Mouse (Mus musculus): ENCODE data around the gene Cflar. TPM values are rescaled to one million over a fixed set of nuclear protein-coding genes. Genes with fewer than 3 reads are reported as not detected.
"Not testable (repeated sequence)": the region's sequence is repeated elsewhere in the genome, so short reads cannot be mapped to it uniquely, and the experiment has no call there.

Cflar gene
- polyA plus RNA-seq, 1 experiment from 2014 or later = 30.7 TPM

GRCm38 (mm10) chr1:58746880-58747279, 35.6 kb downstream of the Cflar start:
- Histone ChIP-seq H3K36me3 (replicated peaks) (peaks cover 74% of the 10 kb centered on the region), H3K27me3 (ENCODE audit: poor library complexity, severe bottlenecking) (no peaks in the 10 kb centered on the region), H3K9me3 (no peaks in the 10 kb centered on the region), H3K4me1 (no peaks in the 10 kb centered on the region), H3K4me3 (no peak overlapping the region), H3K27ac (no peak overlapping the region)
- no peak for DNase-seq (ENCODE audit: extremely low spot score, low spot score)
- WGBS = 69% methylated on average over 9 of the region's 9 CpGs

DNA sequence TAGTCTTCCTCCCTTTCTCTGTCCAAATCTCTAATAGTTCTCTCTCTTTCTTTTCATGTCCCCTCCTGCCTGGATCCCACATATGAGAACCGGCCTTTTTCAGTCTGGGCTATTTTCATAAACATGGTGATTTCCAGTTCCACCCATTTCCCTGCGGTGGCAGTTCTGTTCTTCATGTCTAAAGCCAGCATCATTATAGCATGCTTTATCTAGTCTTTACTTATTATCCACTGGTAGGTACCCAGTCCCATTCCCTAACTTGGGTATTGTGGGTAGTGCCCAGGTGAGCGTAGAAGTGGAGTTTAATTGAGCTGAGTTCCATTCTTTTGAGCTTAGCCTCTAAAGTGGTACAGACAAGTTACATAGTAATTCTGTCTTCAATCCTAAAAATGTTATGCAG, 48.1 kb downstream of the Cflar start:
- DNase-seq (ENCODE audit: extremely low spot score, low spot score) = no peak
- 91% methylated on average over 3 of the region's 3 CpGs for WGBS
- H3K9me3 ChIP-seq = no peaks in the 10 kb centered on the region
- no peak overlapping the region for H3K27ac ChIP-seq
- no peak overlapping the region for H3K4me3 ChIP-seq
- peaks cover 24% of the 10 kb centered on the region for H3K36me3 ChIP-seq (replicated peaks)
- no peaks in the 10 kb centered on the region; the same call in 1 of the 2 replicates for H3K4me1 ChIP-seq
- no peaks in the 10 kb centered on the region for H3K27me3 ChIP-seq (ENCODE audit: poor library complexity, severe bottlenecking)

DNA sequence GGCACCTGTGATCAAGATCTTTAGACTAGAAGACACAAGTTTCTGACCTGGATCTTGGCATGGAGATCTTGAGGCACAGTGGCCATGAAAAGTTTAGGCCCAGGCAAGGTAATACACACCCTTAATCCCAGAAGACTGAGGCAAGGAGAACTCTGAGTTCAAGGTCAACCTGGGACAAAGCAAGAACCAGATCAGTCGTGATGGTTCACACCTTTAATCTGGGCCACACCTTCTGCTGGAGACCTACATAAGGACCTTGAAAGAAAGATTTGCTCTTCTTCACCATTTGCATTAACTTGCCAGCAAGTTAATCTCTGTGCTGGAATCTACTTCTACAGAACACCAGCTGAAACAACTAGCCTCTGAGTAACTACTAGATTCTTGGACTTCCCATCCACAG, 49.3 kb downstream of the Cflar start:
- H3K36me3 ChIP-seq (replicated peaks) = peaks cover 14% of the 10 kb centered on the region
- no peaks in the 10 kb centered on the region for H3K27me3 ChIP-seq (ENCODE audit: poor library complexity, severe bottlenecking)
- H3K9me3 ChIP-seq = no peaks in the 10 kb centered on the region
- DNase-seq (ENCODE audit: extremely low spot score, low spot score) = no peak
- 75% methylated on average over 1 of the region's 1 CpGs for WGBS
- no peaks in the 10 kb centered on the region; the same call in 1 of the 2 replicates for H3K4me1 ChIP-seq
- no peak overlapping the region for H3K27ac ChIP-seq
- H3K4me3 ChIP-seq = no peak overlapping the region

GRCm38 (mm10) chr1:58761391-58762275, 50.3 kb downstream of the Cflar start:
- WGBS = 61% methylated on average over 5 of the region's 5 CpGs
- H3K27ac ChIP-seq = not testable (repeated sequence)

GRCm38 (mm10) chr1:58762576-58762975, 51.3 kb downstream of the Cflar start:
- DNase-seq (ENCODE audit: extremely low spot score, low spot score) = no peak
- Histone ChIP-seq H3K4me3 (no peak overlapping the region), H3K9me3 (no peaks in the 10 kb centered on the region), H3K27ac (no peak overlapping the region), H3K27me3 (ENCODE audit: poor library complexity, severe bottlenecking) (no peaks in the 10 kb centered on the region), H3K36me3 (replicated peaks) (peaks cover 10% of the 10 kb centered on the region), H3K4me1 (no peaks in the 10 kb centered on the region; the same call in 1 of the 2 replicates)
- 78% methylated on average over 5 of the region's 5 CpGs for whole genome bisulfite sequencing

More at GRCm38 (mm10) chr1:58761391-58762275, 50.3 kb downstream of the Cflar start:
- not testable (repeated sequence) for H3K36me3 ChIP-seq (replicated peaks); H3K9me3 ChIP-seq; H3K4me3 ChIP-seq; DNase-seq (ENCODE audit: extremely low spot score, low spot score); H3K27me3 ChIP-seq (ENCODE audit: poor library complexity, severe bottlenecking); H3K4me1 ChIP-seq

DNA sequence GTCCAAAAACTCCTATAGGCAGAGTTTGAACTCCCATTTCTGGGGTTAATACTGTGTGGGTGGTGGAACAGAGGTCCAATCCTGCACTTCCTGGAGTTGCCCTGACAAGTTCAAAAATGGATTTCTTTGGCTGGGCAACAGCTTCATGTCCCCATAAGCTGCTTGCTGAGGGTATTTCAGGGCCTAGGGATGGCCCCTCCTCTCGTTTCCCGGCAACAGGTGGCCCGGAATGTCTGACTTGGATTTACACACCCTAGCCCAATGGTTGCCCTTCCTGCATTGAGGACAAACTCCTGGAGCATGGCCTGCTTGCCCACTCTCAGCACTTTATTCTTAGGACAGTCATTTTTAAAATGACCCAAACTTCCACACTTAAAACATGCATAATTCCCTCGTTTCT, 55.1 kb downstream of the Cflar start:
- not testable (repeated sequence) for H3K4me3 ChIP-seq; H3K9me3 ChIP-seq; DNase-seq (ENCODE audit: extremely low spot score, low spot score); H3K27ac ChIP-seq; H3K27me3 ChIP-seq (ENCODE audit: poor library complexity, severe bottlenecking); H3K36me3 ChIP-seq (replicated peaks); H3K4me1 ChIP-seq
- 82% methylated on average over 4 of the region's 4 CpGs for WGBS

DNA sequence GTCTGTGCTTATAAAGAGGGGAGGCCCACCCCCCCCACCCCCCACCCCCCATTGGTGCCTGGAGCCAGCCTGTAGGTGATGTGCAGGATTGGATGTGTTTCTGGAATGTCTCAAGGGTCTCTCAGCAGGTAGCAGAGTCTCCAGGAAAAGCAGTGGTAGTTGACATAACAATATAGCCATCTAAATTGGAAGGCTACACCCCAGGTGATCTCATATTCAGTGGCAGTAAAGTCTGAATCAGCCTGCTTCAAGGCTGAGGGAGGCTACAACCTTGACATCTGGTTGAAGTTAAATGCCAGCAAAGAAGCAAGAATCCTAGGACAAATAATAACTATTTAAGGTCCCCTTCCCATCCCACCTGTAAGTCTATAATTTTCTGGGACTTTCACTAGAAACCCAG, 57.8 kb downstream of the Cflar start:
- no peak for DNase-seq (ENCODE audit: extremely low spot score, low spot score)
- H3K4me3 ChIP-seq = no peak overlapping the region
- H3K36me3 ChIP-seq (replicated peaks) = no peaks in the 10 kb centered on the region
- H3K27me3 ChIP-seq (ENCODE audit: poor library complexity, severe bottlenecking) = no peaks in the 10 kb centered on the region
- H3K4me1 ChIP-seq = no peaks in the 10 kb centered on the region
- H3K9me3 ChIP-seq = no peaks in the 10 kb centered on the region
- no peak overlapping the region for H3K27ac ChIP-seq

DNA sequence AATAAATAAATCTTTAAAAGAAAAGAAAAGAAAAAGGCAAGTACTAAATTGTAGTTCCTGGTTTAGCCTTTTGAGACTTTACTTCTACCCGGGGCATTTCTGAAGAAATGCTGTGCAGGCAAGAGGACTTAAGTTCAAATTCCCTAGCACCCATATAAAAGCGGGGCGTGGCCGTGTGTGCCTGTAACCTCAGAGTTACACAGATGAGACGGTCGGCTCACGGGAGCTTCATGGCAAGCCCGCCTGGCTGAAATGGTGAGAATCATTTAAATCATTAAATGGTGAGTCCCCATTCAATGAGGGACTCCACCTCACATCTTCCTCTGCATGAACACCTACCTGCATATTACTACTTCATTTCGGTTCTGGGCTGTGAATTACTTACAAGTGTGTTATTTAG, 58.4 kb downstream of the Cflar start:
- DNase-seq (ENCODE audit: extremely low spot score, low spot score) = no peak
- Histone ChIP-seq H3K27me3 (ENCODE audit: poor library complexity, severe bottlenecking) (no peaks in the 10 kb centered on the region), H3K27ac (no peak overlapping the region), H3K9me3 (no peaks in the 10 kb centered on the region), H3K4me1 (no peaks in the 10 kb centered on the region), H3K36me3 (replicated peaks) (no peaks in the 10 kb centered on the region), H3K4me3 (no peak overlapping the region)
- WGBS = 63% methylated on average over 9 of the region's 9 CpGs

- Histone ChIP-seq H3K27me3 (ENCODE audit: poor library complexity, severe bottlenecking) (no peaks in the 10 kb centered on the region), H3K36me3 (replicated peaks) (no peaks in the 10 kb centered on the region), H3K4me1 (no peaks in the 10 kb centered on the region), H3K4me3 (no peak overlapping the region), H3K9me3 (no peaks in the 10 kb centered on the region), H3K27ac (no peak overlapping the region)
- no peak for DNase-seq (ENCODE audit: extremely low spot score, low spot score)
- WGBS = 29% methylated on average over 7 of the region's 7 CpGs
Observed at GRCm38 (mm10) chr1:58770111-58770720, 58.9 kb downstream of the Cflar start.

- H3K4me1 ChIP-seq = no peaks in the 10 kb centered on the region
- H3K27me3 ChIP-seq (ENCODE audit: poor library complexity, severe bottlenecking) = no peaks in the 10 kb centered on the region
- no peak overlapping the region for H3K4me3 ChIP-seq
- no peak overlapping the region for H3K27ac ChIP-seq
- H3K9me3 ChIP-seq = no peaks in the 10 kb centered on the region
- no peaks in the 10 kb centered on the region for H3K36me3 ChIP-seq (replicated peaks)
- WGBS = 76% methylated on average over 3 of the region's 3 CpGs
- DNase-seq (ENCODE audit: extremely low spot score, low spot score) = no peak
Observed at GRCm38 (mm10) chr1:58772084-58772483, 60.8 kb downstream of the Cflar start.

- no peaks in the 10 kb centered on the region for H3K36me3 ChIP-seq (replicated peaks)
- H3K9me3 ChIP-seq = no peaks in the 10 kb centered on the region
- H3K27ac ChIP-seq = no peak overlapping the region
- no peaks in the 10 kb centered on the region for H3K4me1 ChIP-seq
- H3K27me3 ChIP-seq (ENCODE audit: poor library complexity, severe bottlenecking) = no peaks in the 10 kb centered on the region
- H3K4me3 ChIP-seq = no peak overlapping the region
- DNase-seq (ENCODE audit: extremely low spot score, low spot score) = no peak
Observed at GRCm38 (mm10) chr1:58773280-58773679, 62.0 kb downstream of the Cflar start.

- no peaks in the 10 kb centered on the region for H3K27me3 ChIP-seq (ENCODE audit: poor library complexity, severe bottlenecking)
- DNase-seq (ENCODE audit: extremely low spot score, low spot score) = no peak
- H3K4me1 ChIP-seq = no peaks in the 10 kb centered on the region
- WGBS = 75% methylated on average over 2 of the region's 2 CpGs
- no peaks in the 10 kb centered on the region for H3K36me3 ChIP-seq (replicated peaks)
- no peak overlapping the region for H3K27ac ChIP-seq
- H3K4me3 ChIP-seq = no peak overlapping the region
- H3K9me3 ChIP-seq = no peaks in the 10 kb centered on the region
Observed at GRCm38 (mm10) chr1:58773905-58774304, 62.6 kb downstream of the Cflar start.

- Histone ChIP-seq H3K27ac (no peak overlapping the region), H3K9me3 (no peaks in the 10 kb centered on the region), H3K4me1 (no peaks in the 10 kb centered on the region), H3K36me3 (replicated peaks) (no peaks in the 10 kb centered on the region), H3K27me3 (ENCODE audit: poor library complexity, severe bottlenecking) (no peaks in the 10 kb centered on the region), H3K4me3 (no peak overlapping the region)
- no peak for DNase-seq (ENCODE audit: extremely low spot score, low spot score)
- WGBS = 93% methylated on average over 5 of the region's 5 CpGs
Observed at GRCm38 (mm10) chr1:58775361-58775760, 64.1 kb downstream of the Cflar start.

All from forebrain, embryonic 10.5 days (tissue).